Mouse (Mus musculus): Measurements from ENCODE around the gene Ephb6. TPM values are rescaled to one million over a fixed set of nuclear protein-coding genes. Genes with fewer than 3 reads are reported as not detected.

The Ephb6 gene
- polyA plus RNA-seq, 1 experiment from 2014 or later = 22.6 TPM

DNA sequence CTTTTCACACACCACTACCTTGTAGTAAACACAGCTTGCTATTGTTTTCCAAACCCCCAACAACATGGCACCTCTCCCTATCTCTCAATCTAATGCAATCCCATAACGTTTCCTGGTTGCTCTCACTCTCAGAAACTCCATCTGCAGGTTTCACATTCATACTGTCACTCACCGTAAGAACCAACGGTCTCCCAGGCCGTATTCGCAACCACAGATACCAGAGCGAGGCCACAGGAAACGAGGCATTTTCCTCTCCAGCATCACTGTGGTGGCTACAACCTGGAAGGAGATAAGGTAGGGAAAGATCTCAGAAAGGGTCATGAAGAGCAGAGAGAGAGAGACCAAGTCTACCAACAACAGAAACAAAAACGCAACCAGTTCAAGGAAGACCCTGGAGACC, 49.4 kb downstream of the Ephb6 start:
- 84% methylated on average over 8 of the region's 8 CpGs for WGBS
- no peaks in the 10 kb centered on the region for H3K9me3 ChIP-seq
- H3K27me3 ChIP-seq = no peaks in the 10 kb centered on the region
- no peak overlapping the region for H3K4me3 ChIP-seq
- no peak for ATAC-seq (ENCODE audit: insufficient number of reproducible peaks, low FRiP score, low TSS enrichment, low read depth)
- no peak overlapping the region for H3K4me2 ChIP-seq
- no peaks in the 10 kb centered on the region for H3K36me3 ChIP-seq
- H3K9ac ChIP-seq = no peak overlapping the region
- no peaks in the 10 kb centered on the region for H3K4me1 ChIP-seq
- H3K27ac ChIP-seq = no peak overlapping the region

DNA sequence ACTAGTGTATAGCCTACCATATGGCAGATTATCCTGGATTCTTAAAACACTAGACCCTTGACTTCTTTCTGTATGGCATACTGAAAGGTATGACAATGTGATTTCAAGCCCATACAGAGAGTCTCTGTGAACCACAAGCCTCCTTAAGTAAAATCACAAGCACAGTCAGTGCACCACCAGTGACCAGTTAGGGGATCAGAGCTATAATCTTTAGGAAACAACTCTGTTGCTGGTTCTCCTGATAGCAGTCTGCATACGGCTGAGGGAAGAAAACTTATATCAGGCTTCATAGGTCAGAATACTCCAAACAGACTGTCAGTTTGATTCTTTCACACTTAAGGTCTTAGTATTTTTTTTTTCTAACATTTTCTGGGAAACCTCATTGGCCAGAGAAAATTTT, 53.2 kb downstream of the Ephb6 start:
- H3K9me3 ChIP-seq = no peaks in the 10 kb centered on the region
- no peak for ATAC-seq (ENCODE audit: insufficient number of reproducible peaks, low FRiP score, low TSS enrichment, low read depth)
- H3K4me1 ChIP-seq = no peaks in the 10 kb centered on the region
- WGBS = 75% methylated on average over 1 of the region's 1 CpGs
- H3K4me2 ChIP-seq = no peak overlapping the region
- no peaks in the 10 kb centered on the region for H3K36me3 ChIP-seq
- no peak overlapping the region for H3K4me3 ChIP-seq
- H3K27me3 ChIP-seq = no peaks in the 10 kb centered on the region
- no peak overlapping the region for H3K9ac ChIP-seq
- no peak overlapping the region for H3K27ac ChIP-seq

DNA sequence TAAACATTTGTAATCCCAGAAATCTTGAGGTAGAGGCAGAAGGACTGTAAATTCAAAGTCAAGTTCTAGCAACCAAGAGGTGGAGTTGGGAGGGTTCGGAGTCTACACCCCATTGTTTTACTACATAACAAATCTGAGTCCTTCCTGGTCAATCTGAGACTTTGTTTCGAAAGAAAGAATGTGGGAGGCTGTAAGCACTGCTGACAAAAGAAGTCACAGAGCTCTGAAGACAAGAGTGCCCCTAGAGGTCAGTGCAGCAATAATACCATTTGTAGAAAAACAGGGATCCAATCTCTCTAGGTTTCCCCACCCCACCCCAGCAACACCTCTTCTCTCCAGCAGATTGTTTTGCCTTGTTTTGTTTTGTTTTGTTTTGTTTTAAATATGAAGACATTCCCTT, 57.0 kb downstream of the Ephb6 start:
- H3K9me3 ChIP-seq = no peaks in the 10 kb centered on the region
- H3K4me2 ChIP-seq = no peak overlapping the region
- 38% methylated on average over 2 of the region's 2 CpGs for WGBS
- no peaks in the 10 kb centered on the region for H3K36me3 ChIP-seq
- H3K9ac ChIP-seq = no peak overlapping the region
- H3K27ac ChIP-seq = no peak overlapping the region
- H3K27me3 ChIP-seq = no peaks in the 10 kb centered on the region
- H3K4me1 ChIP-seq = no peaks in the 10 kb centered on the region
- no peak for ATAC-seq (ENCODE audit: insufficient number of reproducible peaks, low FRiP score, low TSS enrichment, low read depth)
- no peak overlapping the region for H3K4me3 ChIP-seq

Other genes with a start within 250 kb of the Ephb6 start
- not detected in 2 replicates for gene Prss3, start 227.8 kb upstream of the Ephb6 start, polyA plus RNA-seq (2015; fragmentation: Nextera tagmentation; extraction: Ambion mirVana)
- gene Gm5771, start 213.1 kb upstream of the Ephb6 start, polyA plus RNA-seq (2015; fragmentation: Nextera tagmentation; extraction: Ambion mirVana) = not detected in 2 replicates
- not detected in 2 replicates for gene Gm10334, start 159.3 kb upstream of the Ephb6 start, polyA plus RNA-seq (2015; fragmentation: Nextera tagmentation; extraction: Ambion mirVana)
- not detected in 2 replicates for gene Prss1, start 146.6 kb upstream of the Ephb6 start, polyA plus RNA-seq (2015; fragmentation: Nextera tagmentation; extraction: Ambion mirVana)
- not detected in 2 replicates for gene Prss2, start 83.7 kb upstream of the Ephb6 start, polyA plus RNA-seq (2015; fragmentation: Nextera tagmentation; extraction: Ambion mirVana)
- gene Trpv6, start 30.9 kb downstream of the Ephb6 start, polyA plus RNA-seq (2015; fragmentation: Nextera tagmentation; extraction: Ambion mirVana) = 0.83 and 1.0 TPM in 2 replicates
- gene Trpv5, start 75.3 kb downstream of the Ephb6 start, polyA plus RNA-seq (2015; fragmentation: Nextera tagmentation; extraction: Ambion mirVana) = not detected in 2 replicates
- not detected in 2 replicates for gene Llcfc1, start 78.9 kb downstream of the Ephb6 start, polyA plus RNA-seq (2015; fragmentation: Nextera tagmentation; extraction: Ambion mirVana)
- gene Kel, start 98.9 kb downstream of the Ephb6 start, polyA plus RNA-seq (2015; fragmentation: Nextera tagmentation; extraction: Ambion mirVana) = 0.58 and 2.2 TPM in 2 replicates
- not detected in 2 replicates for gene Olfr459, start 169.7 kb downstream of the Ephb6 start, polyA plus RNA-seq (2015; fragmentation: Nextera tagmentation; extraction: Ambion mirVana)
- not detected in 2 replicates for gene Pip, start 242.1 kb downstream of the Ephb6 start, polyA plus RNA-seq (2015; fragmentation: Nextera tagmentation; extraction: Ambion mirVana)
- gene Sval2, start 247.5 kb downstream of the Ephb6 start, polyA plus RNA-seq (2015; fragmentation: Nextera tagmentation; extraction: Ambion mirVana) = not detected in 2 replicates

Measured in limb, embryonic 15.5 days (tissue).